Mouse (Mus musculus): ENCODE data around the gene Klhl3. TPM values are rescaled to one million over a fixed set of nuclear protein-coding genes. Genes with fewer than 3 reads are reported as not detected.

Klhl3 gene
- polyA plus RNA-seq, 1 experiment from 2014 or later, result 0.91 TPM

GRCm38 (mm10) chr13:58065316-58065715 is 48.1 kb downstream of the Klhl3 start:
- Histone ChIP-seq H3K4me2 (no peak overlapping the region), H3K9ac (no peak overlapping the region), H3K27me3 (no peaks in the 10 kb centered on the region), H3K9me3 (replicated peaks) (no peaks in the 10 kb centered on the region), H3K4me3 (replicated peaks) (no peak overlapping the region), H3K4me1 (replicated peaks) (peaks cover 27% of the 10 kb centered on the region), H3K36me3 (0 out of 2 replicates have a peak, but pooled peaks cover 3% of the 10 kb centered on the region), H3K27ac (no peak overlapping the region)
- ATAC-seq (ENCODE audit: low read depth), result no peak
- DNase-seq, result no peak
- 65% methylated on average over 5 of the region's 5 CpGs for WGBS (ENCODE audit: insufficient replicate concordance)

- Histone ChIP-seq H3K27me3 (no peaks in the 10 kb centered on the region), H3K36me3 (0 out of 2 replicates have a peak, but pooled peaks cover 3% of the 10 kb centered on the region), H3K4me2 (no peak overlapping the region), H3K27ac (0 out of 2 replicates have a peak overlapping the region, but pooled peaks have one; percentile 1), H3K4me1 (replicated peaks) (peaks cover 2% of the 10 kb centered on the region; the same call in 1 of the 2 replicates), H3K4me3 (replicated peaks) (no peak overlapping the region), H3K9ac (no peak overlapping the region), H3K9me3 (replicated peaks) (peaks cover 4% of the 10 kb centered on the region; the same call in 1 of the 2 replicates)
- DNase-seq (no peak), ATAC-seq (ENCODE audit: low read depth) (peak; percentile 51)
- WGBS (ENCODE audit: insufficient replicate concordance), result 27% methylated on average over 17 of the region's 17 CpGs
Measured at GRCm38 (mm10) chr13:58057953-58058870, 55.2 kb downstream of the Klhl3 start.

- H3K4me3 ChIP-seq (replicated peaks), result no peak overlapping the region
- no peaks in the 10 kb centered on the region for H3K36me3 ChIP-seq
- no peaks in the 10 kb centered on the region for H3K27me3 ChIP-seq
- H3K9me3 ChIP-seq (replicated peaks), result peaks cover 4% of the 10 kb centered on the region; the same call in 1 of the 2 replicates
- no peak overlapping the region for H3K27ac ChIP-seq
- H3K4me2 ChIP-seq, result no peak overlapping the region
- 64% methylated on average over 4 of the region's 4 CpGs for WGBS (ENCODE audit: insufficient replicate concordance)
- ATAC-seq (ENCODE audit: low read depth) (no peak), DNase-seq (no peak)
- H3K9ac ChIP-seq, result no peak overlapping the region
- peaks cover 2% of the 10 kb centered on the region; the same call in 1 of the 2 replicates for H3K4me1 ChIP-seq (replicated peaks)
Measured at GRCm38 (mm10) chr13:58056618-58057017, 56.8 kb downstream of the Klhl3 start.

GRCm38 (mm10) chr13:58053628-58054027 is 59.8 kb downstream of the Klhl3 start:
- H3K4me1 ChIP-seq (replicated peaks), result peaks cover 2% of the 10 kb centered on the region; the same call in 1 of the 2 replicates
- peaks cover 4% of the 10 kb centered on the region; the same call in 1 of the 2 replicates for H3K9me3 ChIP-seq (replicated peaks)
- H3K27me3 ChIP-seq, result no peaks in the 10 kb centered on the region
- H3K36me3 ChIP-seq, result no peaks in the 10 kb centered on the region
- 68% methylated on average over 4 of the region's 4 CpGs for WGBS (ENCODE audit: insufficient replicate concordance)
- H3K4me3 ChIP-seq (replicated peaks), result no peak overlapping the region
- H3K27ac ChIP-seq, result no peak overlapping the region
- DNase-seq (no peak), ATAC-seq (ENCODE audit: low read depth) (no peak)
- H3K4me2 ChIP-seq, result no peak overlapping the region
- no peak overlapping the region for H3K9ac ChIP-seq

GRCm38 (mm10) chr13:58051654-58052053 is 61.7 kb downstream of the Klhl3 start:
- H3K36me3 ChIP-seq, result no peaks in the 10 kb centered on the region

DNA sequence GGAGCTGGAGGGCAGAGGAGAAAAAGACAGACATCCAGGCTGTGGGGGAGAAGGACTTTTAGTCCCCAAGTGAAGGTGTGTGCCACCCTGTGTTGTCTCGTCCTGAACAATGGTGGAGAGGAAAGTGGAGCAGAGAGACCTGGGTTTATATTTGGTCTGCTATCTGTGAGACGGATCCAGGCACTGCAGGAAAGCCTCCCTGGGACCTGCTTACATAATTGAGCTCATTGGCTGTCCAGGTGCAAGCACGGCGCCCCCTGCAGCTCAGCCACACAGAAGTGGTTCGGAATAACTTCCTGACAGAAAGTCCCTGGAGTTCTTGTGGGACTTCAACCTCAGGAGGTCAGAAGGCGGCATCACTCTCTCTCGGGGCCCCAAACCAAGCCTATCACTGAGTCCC is 62.1 kb downstream of the Klhl3 start:
- no peaks in the 10 kb centered on the region for H3K36me3 ChIP-seq
- no peak for DNase-seq
- peaks cover 10% of the 10 kb centered on the region; the same call in 1 of the 2 replicates for H3K4me1 ChIP-seq (replicated peaks)
- H3K27me3 ChIP-seq, result no peaks in the 10 kb centered on the region
- no peak overlapping the region for H3K4me2 ChIP-seq
- H3K9ac ChIP-seq, result no peak overlapping the region
- H3K9me3 ChIP-seq (replicated peaks), result no peaks in the 10 kb centered on the region
- no peak overlapping the region for H3K4me3 ChIP-seq (replicated peaks)
- no peak for ATAC-seq (ENCODE audit: low read depth)
- WGBS (ENCODE audit: insufficient replicate concordance), result 65% methylated on average over 7 of the region's 7 CpGs
- H3K27ac ChIP-seq, result no peak overlapping the region

More at GRCm38 (mm10) chr13:58051654-58052053, 61.7 kb downstream of the Klhl3 start:
- ATAC-seq (ENCODE audit: low read depth), result no peak
- Histone ChIP-seq H3K27ac (no peak overlapping the region), H3K4me2 (no peak overlapping the region), H3K4me1 (replicated peaks) (peaks cover 7% of the 10 kb centered on the region; the same call in 1 of the 2 replicates), H3K9ac (no peak overlapping the region), H3K4me3 (replicated peaks) (no peak overlapping the region), H3K27me3 (no peaks in the 10 kb centered on the region), H3K9me3 (replicated peaks) (peaks cover 3% of the 10 kb centered on the region; the same call in 1 of the 2 replicates)
- WGBS (ENCODE audit: insufficient replicate concordance), result 73% methylated on average over 10 of the region's 10 CpGs
- no peak for DNase-seq

DNA sequence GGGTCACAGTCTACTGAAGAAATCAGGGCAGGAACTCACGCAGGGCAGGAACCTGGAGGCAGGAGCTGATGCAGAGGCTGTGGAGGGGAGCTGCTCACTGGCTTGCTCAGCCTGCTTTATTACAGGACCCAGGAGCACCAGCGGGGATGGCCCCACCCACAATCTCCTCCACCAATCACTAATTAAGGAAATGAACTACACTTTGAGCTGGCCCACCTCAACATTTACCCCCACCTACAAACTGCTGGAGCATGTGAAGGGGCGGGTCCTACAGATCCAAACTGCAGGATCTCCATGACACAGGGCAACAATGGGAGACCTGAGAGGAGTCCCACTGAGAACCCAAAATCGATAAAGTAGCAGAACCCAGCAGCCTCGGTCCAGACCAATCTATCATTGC is 64.3 kb downstream of the Klhl3 start:
- Histone ChIP-seq H3K4me3 (replicated peaks) (no peak overlapping the region), H3K9me3 (replicated peaks) (no peaks in the 10 kb centered on the region), H3K4me2 (no peak overlapping the region), H3K9ac (no peak overlapping the region), H3K27me3 (no peaks in the 10 kb centered on the region), H3K4me1 (replicated peaks) (peaks cover 16% of the 10 kb centered on the region), H3K27ac (no peak overlapping the region), H3K36me3 (no peaks in the 10 kb centered on the region)
- WGBS (ENCODE audit: insufficient replicate concordance), result 63% methylated on average over 5 of the region's 5 CpGs
- ATAC-seq (ENCODE audit: low read depth) (no peak), DNase-seq (no peak)

DNA sequence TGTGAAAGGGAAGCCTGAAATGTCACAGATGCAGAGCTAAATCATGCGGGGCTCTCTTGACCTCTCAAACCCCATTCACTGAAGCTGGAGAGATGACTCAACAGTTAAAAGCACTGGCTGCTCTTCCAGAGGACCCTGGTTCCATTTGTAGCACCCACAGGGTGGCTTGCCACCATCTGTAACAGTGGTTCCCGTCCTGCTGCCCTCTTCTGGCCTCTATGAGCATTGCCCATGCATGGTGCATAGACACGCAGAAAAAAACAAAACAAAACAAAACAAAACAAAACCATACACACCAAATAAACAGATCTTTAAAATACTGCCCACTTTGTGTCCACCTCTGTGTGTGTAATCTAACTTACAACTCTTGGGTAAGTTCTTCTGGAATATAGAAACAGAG is 65.3 kb downstream of the Klhl3 start:
- Histone ChIP-seq H3K27ac (no peak overlapping the region), H3K9me3 (replicated peaks) (no peaks in the 10 kb centered on the region), H3K36me3 (no peaks in the 10 kb centered on the region), H3K4me3 (replicated peaks) (no peak overlapping the region), H3K9ac (no peak overlapping the region), H3K4me1 (replicated peaks) (peaks cover 16% of the 10 kb centered on the region), H3K27me3 (no peaks in the 10 kb centered on the region), H3K4me2 (no peak overlapping the region)
- no peak for ATAC-seq (ENCODE audit: low read depth)
- DNase-seq, result no peak
- 64% methylated on average over 3 of the region's 3 CpGs for WGBS (ENCODE audit: insufficient replicate concordance)

DNA sequence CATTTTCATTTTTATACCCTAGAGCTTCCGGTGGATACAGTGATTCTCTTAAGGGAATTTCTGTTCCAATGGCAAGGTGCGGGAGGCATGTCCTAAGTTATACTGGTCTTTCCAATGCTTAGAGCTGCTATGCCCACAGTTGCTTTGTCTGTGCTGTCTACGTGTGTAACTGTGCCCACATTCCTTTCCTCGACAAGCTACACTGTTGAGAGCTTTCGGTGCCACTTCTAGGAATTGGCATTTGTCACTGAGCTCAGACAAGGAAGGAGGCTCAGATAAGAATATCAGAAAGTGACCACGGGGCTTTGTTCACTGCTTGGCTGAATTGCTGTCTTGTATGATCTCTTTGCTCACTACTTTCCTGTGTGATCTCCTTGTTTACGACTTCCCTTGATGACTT is 67.2 kb downstream of the Klhl3 start:
- Histone ChIP-seq H3K4me2 (no peak overlapping the region), H3K36me3 (no peaks in the 10 kb centered on the region), H3K4me3 (replicated peaks) (no peak overlapping the region), H3K27ac (no peak overlapping the region), H3K27me3 (no peaks in the 10 kb centered on the region), H3K9ac (no peak overlapping the region), H3K4me1 (replicated peaks) (peaks cover 16% of the 10 kb centered on the region), H3K9me3 (replicated peaks) (no peaks in the 10 kb centered on the region)
- ATAC-seq (ENCODE audit: low read depth) (peak; percentile 85), DNase-seq (peak; percentile 15)
- 33% methylated on average over 7 of the region's 7 CpGs for WGBS (ENCODE audit: insufficient replicate concordance)

DNA sequence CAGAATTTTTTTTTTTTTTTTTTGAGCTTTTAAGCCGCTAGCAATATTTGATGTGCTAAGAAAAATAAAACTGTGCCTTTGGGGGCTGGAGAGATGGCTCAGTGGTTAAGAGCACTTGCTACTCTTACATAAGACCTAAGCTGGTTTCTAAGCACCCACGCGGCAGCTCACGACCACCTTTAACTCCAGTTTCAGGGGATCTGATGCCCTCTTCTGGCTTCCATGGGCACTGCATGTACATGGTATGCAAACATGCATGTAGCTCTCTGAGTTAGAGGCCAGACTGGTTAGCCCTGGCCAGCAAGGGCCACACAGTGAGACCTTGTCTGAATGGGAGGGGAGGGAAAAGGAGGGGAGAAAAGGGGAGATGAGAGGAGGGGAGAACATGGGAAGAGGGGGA is 68.1 kb downstream of the Klhl3 start:
- no peak for DNase-seq
- Histone ChIP-seq H3K27ac (no peak overlapping the region), H3K9me3 (replicated peaks) (no peaks in the 10 kb centered on the region), H3K36me3 (no peaks in the 10 kb centered on the region), H3K4me1 (replicated peaks) (peaks cover 16% of the 10 kb centered on the region), H3K27me3 (no peaks in the 10 kb centered on the region), H3K4me3 (replicated peaks) (no peak overlapping the region), H3K9ac (no peak overlapping the region), H3K4me2 (no peak overlapping the region)
- no peak for ATAC-seq (ENCODE audit: low read depth)
- 53% methylated on average over 4 of the region's 4 CpGs for WGBS (ENCODE audit: insufficient replicate concordance)

DNA sequence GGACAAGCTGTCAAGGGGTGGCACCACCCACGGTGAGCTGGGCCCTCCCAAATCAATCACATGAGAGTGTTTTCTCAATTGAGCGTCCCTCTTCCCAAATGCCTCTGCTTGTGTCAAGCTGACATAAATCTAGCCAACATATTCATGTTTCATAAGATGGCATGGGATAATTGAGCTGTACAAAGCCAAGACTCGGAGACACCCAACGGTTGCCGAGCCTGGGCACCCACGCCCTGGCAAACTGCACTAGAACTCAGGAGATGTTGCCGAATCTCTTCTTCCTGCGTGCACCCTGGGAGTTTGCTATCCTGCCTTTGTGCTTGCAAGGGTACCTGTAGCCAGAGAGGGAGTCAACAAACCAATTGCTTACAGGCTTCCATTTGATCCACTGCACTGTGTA is 70.1 kb downstream of the Klhl3 start:
- 79% methylated on average over 8 of the region's 8 CpGs for WGBS (ENCODE audit: insufficient replicate concordance)
- peaks cover 16% of the 10 kb centered on the region for H3K4me1 ChIP-seq (replicated peaks)
- ATAC-seq (ENCODE audit: low read depth) (no peak), DNase-seq (no peak)
- H3K27ac ChIP-seq, result no peak overlapping the region
- H3K27me3 ChIP-seq, result no peaks in the 10 kb centered on the region
- no peak overlapping the region for H3K4me3 ChIP-seq (replicated peaks)
- H3K9me3 ChIP-seq (replicated peaks), result no peaks in the 10 kb centered on the region
- no peak overlapping the region for H3K4me2 ChIP-seq
- no peaks in the 10 kb centered on the region for H3K36me3 ChIP-seq
- H3K9ac ChIP-seq, result no peak overlapping the region
